Mouse (Mus musculus): ENCODE results near the gene Alox12.

- no peak for TF ChIP-seq KAT2A (conservative IDR thresholded peaks at IDR 0.05; ENCODE audit: low read depth, low read length)
- TF ChIP-seq GABPA (IDR thresholded peaks at IDR 0.05; ENCODE audit: low read depth, low read length) = no peak
- TF ChIP-seq ZNF384 (IDR thresholded peaks at IDR 0.05; ENCODE audit: low read depth, low read length) = no peak
- no peak for TF ChIP-seq JUND (IDR thresholded peaks at IDR 0.05; ENCODE audit: low read depth, low read length)
- TF ChIP-seq POLR2A (IDR thresholded peaks at IDR 0.05; ENCODE audit: control insufficient read depth in 1 of 2, insufficient read depth in 1 of 2, low read depth in 1 of 2, low read length in 2 of 2, poor library complexity in 1 of 2) = no peak
- no peak for TF ChIP-seq RCOR1 (IDR thresholded peaks at IDR 0.05; ENCODE audit: low read depth, low read length)
Observed at GRCm38 (mm10) chr11:70228828-70229227, 26.3 kb downstream of the Alox12 start.
